Mouse (Mus musculus) embryonic facial prominence, embryonic 12.5 days (tissue): Measurements from ENCODE around the gene Trim42. TPM values are rescaled to one million over a fixed set of nuclear protein-coding genes. Genes with fewer than 3 reads are reported as not detected.

Source experiments
- ATAC-seq: fragments of 200-750 bp; cut with Nextera tagmentation; 2 replicates; pipeline ENCODE4 v1.8.0; 2017; ENCODE audit not compliant: insufficient number of reproducible peaks, insufficient read depth, low FRiP score, low TSS enrichment
- H3K27ac ChIP-seq: fragments of 300-500 bp; sonication (generic); 2 replicates; pipeline ENCODE4 v1.5.1; 2016; ENCODE audit warnings: mild to moderate bottlenecking
- H3K27me3 ChIP-seq: fragments of 300-500 bp; sonication (generic); 2 replicates; pipeline ENCODE4 v1.6.1; 2016; ENCODE audit warnings: mild to moderate bottlenecking, moderate library complexity
- H3K36me3 ChIP-seq: fragments of 300-500 bp; sonication (generic); 2 replicates; pipeline ENCODE4 v1.6.1; 2016; ENCODE audit warnings: mild to moderate bottlenecking
- H3K4me1 ChIP-seq: fragments of 300-500 bp; sonication (generic); 2 replicates; pipeline ENCODE4 v1.6.1; 2016
- H3K4me2 ChIP-seq: fragments of 300-500 bp; sonication (generic); replicated peaks from 2 replicates; pipeline ENCODE4 v1.6.1; 2016; ENCODE audit warnings: mild to moderate bottlenecking, moderate library complexity
- H3K4me3 ChIP-seq: fragments of 300-500 bp; sonication (generic); 2 replicates; pipeline ENCODE4 v1.5.1; 2016; ENCODE audit warnings: mild to moderate bottlenecking
- H3K9ac ChIP-seq: fragments of 300-500 bp; sonication (generic); 2 replicates; pipeline ENCODE4 v1.6.1; 2016; ENCODE audit warnings: mild to moderate bottlenecking, moderate library complexity
- H3K9me3 ChIP-seq: fragments of 300-500 bp; sonication (generic); 2 replicates; pipeline ENCODE4 v1.6.1; 2016; ENCODE audit warnings: mild to moderate bottlenecking, moderate library complexity
- WGBS: fragments of 180-500 bp; shearing (Covaris S2); methylation state at CpG from one replicate; pipeline ENCODE4 v1.1.7; 2016; 5-methylcytosine and 5-hydroxymethylcytosine counted together
- polyA plus RNA-seq: library from polyadenylated mRNA; unstranded; fragments of >200 nt; fragmentation: Nextera tagmentation; extraction: Ambion mirVana; gene quantifications from 2 replicates; pipeline ENCODE4 v1.2.1, GENCODE M21; 2016

The Trim42 gene
- polyA plus RNA-seq, 1 experiment from 2014 or later: not detected

DNA sequence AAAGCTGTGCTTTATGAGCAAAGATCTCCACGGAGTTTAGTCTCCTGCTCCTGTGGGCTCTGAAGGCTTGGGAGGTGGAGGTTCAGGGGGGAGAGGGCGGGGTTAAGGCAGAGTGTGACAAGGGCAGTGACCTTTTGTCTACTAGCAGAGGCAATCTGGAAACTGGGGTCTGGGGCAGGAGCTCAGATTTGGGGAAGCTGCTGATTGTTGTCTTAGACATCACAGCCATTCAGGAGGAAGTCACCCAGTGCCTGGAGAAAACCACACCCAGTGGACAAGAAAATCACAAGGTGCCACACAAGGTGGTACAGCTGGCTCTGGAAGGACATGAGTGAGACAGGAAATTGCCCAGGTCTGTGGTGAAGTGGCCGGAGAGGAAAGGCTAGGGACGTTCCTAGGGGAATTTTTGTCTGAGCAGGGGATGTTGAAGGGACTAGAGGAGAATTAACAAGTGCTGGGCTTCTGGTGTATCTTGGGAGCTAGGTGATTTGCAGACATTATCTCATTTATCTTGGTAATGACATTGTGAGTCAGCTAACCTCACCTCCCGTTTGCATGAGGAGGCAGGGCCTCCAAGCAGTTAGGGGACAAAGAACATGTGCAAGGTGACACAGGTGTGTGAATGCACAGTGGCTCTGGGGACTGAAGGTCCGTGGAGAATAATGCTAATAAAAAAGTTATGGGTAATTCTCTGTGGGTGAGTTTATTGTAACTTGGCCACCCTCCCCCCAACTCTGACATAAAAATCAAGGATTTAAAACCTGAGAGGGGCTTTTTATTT, 61.9 kb downstream of the Trim42 start:
- Histone ChIP-seq H3K9me3 (no peaks in the 10 kb centered on the region), H3K27ac (no peak overlapping the region), H3K4me2 (no peak overlapping the region), H3K27me3 (no peaks in the 10 kb centered on the region), H3K4me3 (no peak overlapping the region), H3K9ac (no peak overlapping the region), H3K36me3 (no peaks in the 10 kb centered on the region), H3K4me1 (no peaks in the 10 kb centered on the region)
- ATAC-seq: no peak
- WGBS: 44% methylated on average over 6 of the region's 6 CpGs
